Mouse (Mus musculus): ENCODE data around the gene A830031A19Rik. TPM values are rescaled to one million over a fixed set of nuclear protein-coding genes. Genes with fewer than 3 reads are reported as not detected.
A peak's percentile ranks its signal among the peaks of the same experiment; 100 is the strongest.

The A830031A19Rik gene
- polyA plus RNA-seq, 1 experiment from 2014 or later = 0.21 TPM

- no peaks in the 10 kb centered on the region for H3K9me3 ChIP-seq (ENCODE audit: control insufficient read depth, low read length)
- H3K36me3 ChIP-seq (ENCODE audit: control insufficient read depth, insufficient read depth, low read length) = no peaks in the 10 kb centered on the region
- peaks cover 4% of the 10 kb centered on the region for H3K4me1 ChIP-seq (ENCODE audit: control insufficient read depth, insufficient read depth, low read depth, low read length)
- peak overlapping the region; percentile 86 for H3K9ac ChIP-seq (ENCODE audit: low read depth, low read length)
- H3K4me2 ChIP-seq (ENCODE audit: low read length) = peak overlapping the region; percentile 84
- no peak for ATAC-seq
- peak overlapping the region; percentile 91 for H3K27ac ChIP-seq (ENCODE audit: low read depth, low read length)
- H3K27me3 ChIP-seq (replicated peaks; ENCODE audit: control insufficient read depth, insufficient read depth, low read length) = no peaks in the 10 kb centered on the region
- peak overlapping the region; percentile 78 for H3K4me3 ChIP-seq (ENCODE audit: low read length)
- WGBS = 1% methylated on average over 17 of the region's 17 CpGs
These were observed 752 bp upstream of the A830031A19Rik start for GRCm38 (mm10) chr11:24075486-24076126.

- Histone ChIP-seq H3K27ac (ENCODE audit: low read depth, low read length) (0 out of 2 replicates have a peak overlapping the region, but pooled peaks have one; percentile 48), H3K9me3 (ENCODE audit: control insufficient read depth, low read length) (no peaks in the 10 kb centered on the region), H3K36me3 (ENCODE audit: control insufficient read depth, insufficient read depth, low read length) (no peaks in the 10 kb centered on the region), H3K4me1 (ENCODE audit: control insufficient read depth, insufficient read depth, low read depth, low read length) (peaks cover 4% of the 10 kb centered on the region), H3K4me2 (ENCODE audit: low read length) (peak overlapping the region; percentile 84), H3K4me3 (ENCODE audit: low read length) (peak overlapping the region; percentile 78), H3K9ac (ENCODE audit: low read depth, low read length) (peak overlapping the region; percentile 44), H3K27me3 (replicated peaks; ENCODE audit: control insufficient read depth, insufficient read depth, low read length) (no peaks in the 10 kb centered on the region)
- ATAC-seq = no peak
- WGBS = 1% methylated on average over 18 of the region's 18 CpGs
These were observed 748 bp downstream of the A830031A19Rik start for GRCm38 (mm10) chr11:24074021-24074591.

- no peak overlapping the region for H3K27ac ChIP-seq (ENCODE audit: low read depth, low read length)
- H3K4me3 ChIP-seq (ENCODE audit: low read length) = no peak overlapping the region
- ATAC-seq = peak; percentile 54; the same call in 1 of the 2 replicates
- no peak overlapping the region for H3K4me2 ChIP-seq (ENCODE audit: low read length)
- H3K27me3 ChIP-seq (replicated peaks; ENCODE audit: control insufficient read depth, insufficient read depth, low read length) = no peaks in the 10 kb centered on the region
- H3K9me3 ChIP-seq (ENCODE audit: control insufficient read depth, low read length) = no peaks in the 10 kb centered on the region
- no peaks in the 10 kb centered on the region for H3K36me3 ChIP-seq (ENCODE audit: control insufficient read depth, insufficient read depth, low read length)
- peaks cover 11% of the 10 kb centered on the region for H3K4me1 ChIP-seq (ENCODE audit: control insufficient read depth, insufficient read depth, low read depth, low read length)
- WGBS = 35% methylated on average over 4 of the region's 4 CpGs
- H3K9ac ChIP-seq (ENCODE audit: low read depth, low read length) = no peak overlapping the region
These were observed 9.5 kb downstream of the A830031A19Rik start for GRCm38 (mm10) chr11:24065313-24065712.

- 78% methylated on average over 6 of the region's 6 CpGs for WGBS
- peaks cover 12% of the 10 kb centered on the region for H3K4me1 ChIP-seq (ENCODE audit: control insufficient read depth, insufficient read depth, low read depth, low read length)
- H3K9ac ChIP-seq (ENCODE audit: low read depth, low read length) = no peak overlapping the region
- no peaks in the 10 kb centered on the region for H3K9me3 ChIP-seq (ENCODE audit: control insufficient read depth, low read length)
- no peak for ATAC-seq
- no peaks in the 10 kb centered on the region for H3K36me3 ChIP-seq (ENCODE audit: control insufficient read depth, insufficient read depth, low read length)
- H3K4me3 ChIP-seq (ENCODE audit: low read length) = no peak overlapping the region
- no peaks in the 10 kb centered on the region for H3K27me3 ChIP-seq (replicated peaks; ENCODE audit: control insufficient read depth, insufficient read depth, low read length)
- H3K27ac ChIP-seq (ENCODE audit: low read depth, low read length) = no peak overlapping the region
- no peak overlapping the region for H3K4me2 ChIP-seq (ENCODE audit: low read length)
These were observed 10.6 kb downstream of the A830031A19Rik start for GRCm38 (mm10) chr11:24064221-24064620.

GRCm38 (mm10) chr11:24062495-24063096, 12.3 kb downstream of the A830031A19Rik start:
- H3K9me3 ChIP-seq (ENCODE audit: control insufficient read depth, low read length) = no peaks in the 10 kb centered on the region
- peak overlapping the region; percentile 59; the same call in 1 of the 2 replicates for H3K27ac ChIP-seq (ENCODE audit: low read depth, low read length)
- H3K4me2 ChIP-seq (ENCODE audit: low read length) = 0 out of 2 replicates have a peak overlapping the region, but pooled peaks have one; percentile 25
- no peaks in the 10 kb centered on the region for H3K27me3 ChIP-seq (replicated peaks; ENCODE audit: control insufficient read depth, insufficient read depth, low read length)
- H3K9ac ChIP-seq (ENCODE audit: low read depth, low read length) = 0 out of 2 replicates have a peak overlapping the region, but pooled peaks have one; percentile 17
- peaks cover 12% of the 10 kb centered on the region for H3K4me1 ChIP-seq (ENCODE audit: control insufficient read depth, insufficient read depth, low read depth, low read length)
- H3K4me3 ChIP-seq (ENCODE audit: low read length) = no peak overlapping the region
- H3K36me3 ChIP-seq (ENCODE audit: control insufficient read depth, insufficient read depth, low read length) = no peaks in the 10 kb centered on the region
- peak; percentile 48; the same call in 1 of the 2 replicates for ATAC-seq
- WGBS = 24% methylated on average over 9 of the region's 9 CpGs

- Histone ChIP-seq H3K9ac (ENCODE audit: low read depth, low read length) (peak overlapping the region; percentile 65), H3K9me3 (ENCODE audit: control insufficient read depth, low read length) (no peaks in the 10 kb centered on the region), H3K4me1 (ENCODE audit: control insufficient read depth, insufficient read depth, low read depth, low read length) (peaks cover 12% of the 10 kb centered on the region), H3K27ac (ENCODE audit: low read depth, low read length) (no peak overlapping the region; the same call in 1 of the 2 replicates), H3K27me3 (replicated peaks; ENCODE audit: control insufficient read depth, insufficient read depth, low read length) (no peaks in the 10 kb centered on the region), H3K4me3 (ENCODE audit: low read length) (peak overlapping the region; percentile 39), H3K36me3 (ENCODE audit: control insufficient read depth, insufficient read depth, low read length) (no peaks in the 10 kb centered on the region), H3K4me2 (ENCODE audit: low read length) (peak overlapping the region; percentile 57)
- peak; percentile 69; the same call in 1 of the 2 replicates for ATAC-seq
- WGBS = 0% methylated on average over 14 of the region's 14 CpGs
These were observed 13.0 kb downstream of the A830031A19Rik start for GRCm38 (mm10) chr11:24061819-24062218.

GRCm38 (mm10) chr11:24060428-24060827, 14.4 kb downstream of the A830031A19Rik start:
- Histone ChIP-seq H3K4me2 (ENCODE audit: low read length) (peak overlapping the region; percentile 56), H3K27me3 (replicated peaks; ENCODE audit: control insufficient read depth, insufficient read depth, low read length) (no peaks in the 10 kb centered on the region), H3K9me3 (ENCODE audit: control insufficient read depth, low read length) (no peaks in the 10 kb centered on the region), H3K9ac (ENCODE audit: low read depth, low read length) (peak overlapping the region; percentile 50), H3K4me1 (ENCODE audit: control insufficient read depth, insufficient read depth, low read depth, low read length) (peaks cover 12% of the 10 kb centered on the region), H3K36me3 (ENCODE audit: control insufficient read depth, insufficient read depth, low read length) (no peaks in the 10 kb centered on the region), H3K4me3 (ENCODE audit: low read length) (peak overlapping the region; percentile 27), H3K27ac (ENCODE audit: low read depth, low read length) (no peak overlapping the region)
- WGBS = 7% methylated on average over 5 of the region's 5 CpGs
- ATAC-seq = no peak

GRCm38 (mm10) chr11:24059137-24059536, 15.7 kb downstream of the A830031A19Rik start:
- Histone ChIP-seq H3K9ac (ENCODE audit: low read depth, low read length) (no peak overlapping the region), H3K9me3 (ENCODE audit: control insufficient read depth, low read length) (no peaks in the 10 kb centered on the region), H3K27me3 (replicated peaks; ENCODE audit: control insufficient read depth, insufficient read depth, low read length) (no peaks in the 10 kb centered on the region), H3K4me3 (ENCODE audit: low read length) (no peak overlapping the region), H3K4me1 (ENCODE audit: control insufficient read depth, insufficient read depth, low read depth, low read length) (peaks cover 12% of the 10 kb centered on the region), H3K36me3 (ENCODE audit: control insufficient read depth, insufficient read depth, low read length) (no peaks in the 10 kb centered on the region), H3K27ac (ENCODE audit: low read depth, low read length) (no peak overlapping the region), H3K4me2 (ENCODE audit: low read length) (no peak overlapping the region)
- ATAC-seq = no peak
- 28% methylated on average over 1 of the region's 1 CpGs for WGBS

- H3K4me1 ChIP-seq (ENCODE audit: control insufficient read depth, insufficient read depth, low read depth, low read length) = peaks cover 3% of the 10 kb centered on the region
- WGBS = 72% methylated on average over 6 of the region's 6 CpGs
- H3K4me3 ChIP-seq (ENCODE audit: low read length) = no peak overlapping the region
- H3K27me3 ChIP-seq (replicated peaks; ENCODE audit: control insufficient read depth, insufficient read depth, low read length) = no peaks in the 10 kb centered on the region
- H3K27ac ChIP-seq (ENCODE audit: low read depth, low read length) = no peak overlapping the region
- H3K4me2 ChIP-seq (ENCODE audit: low read length) = no peak overlapping the region
- no peaks in the 10 kb centered on the region for H3K9me3 ChIP-seq (ENCODE audit: control insufficient read depth, low read length)
- no peaks in the 10 kb centered on the region for H3K36me3 ChIP-seq (ENCODE audit: control insufficient read depth, insufficient read depth, low read length)
- no peak for ATAC-seq
- no peak overlapping the region for H3K9ac ChIP-seq (ENCODE audit: low read depth, low read length)
These were observed 22.0 kb downstream of the A830031A19Rik start for GRCm38 (mm10) chr11:24052882-24053281.

Measured in hindbrain, embryonic 16.5 days (tissue).